Mouse (Mus musculus) adrenal gland, adult 2 months (tissue): Measurements from ENCODE around the gene Gabra3. TPM values are rescaled to one million over a fixed set of nuclear protein-coding genes. Genes with fewer than 3 reads are reported as not detected.

Experiments used
- DNase-seq: peaks from one replicate; pipeline ENCODE4 v3.0.0; 2021
- long read RNA-seq: library from polyadenylated mRNA; stranded (forward); transcript quantifications from one replicate; pipeline ENCODE4 v2.0.0, GENCODE M21; 2021
- microRNA-seq, 2 experiments: library from miRNA; unstranded; fragments of <30 nt; microRNA quantifications; one replicate each; pipeline ENCODE4 v1.2.0; 2021
- polyA plus RNA-seq: library from polyadenylated mRNA; depleted of rRNA; stranded (reverse); fragments of >200 nt; gene quantifications from 2 replicates; pipeline ENCODE4 v1.2.3, GENCODE M21; 2012; rRNA removed
- total RNA-seq, 2 experiments: library from RNA; stranded (reverse); gene quantifications; 2 replicates each; pipeline ENCODE4 v1.2.3; 2021

The Gabra3 gene
- total RNA-seq (1 to 10 TPM in 1 of 2 experiments, under 1 TPM in 1; 0.75 to 2.3 TPM), polyA plus RNA-seq (0.99 and 1.4 TPM in 2 replicates)
- long read RNA-seq: 0 reads

GRCm38 (mm10) chrX:72656230-72656898 is at the start of gene Gabra3:
TSS of gene Gabra3 (minus strand) at chrX:72656848.
- DNase-seq: no peak

- no peak for DNase-seq
These were observed 859 bp downstream of the Gabra3 start for GRCm38 (mm10) chrX:72655789-72656188.

- DNase-seq: no peak
These were observed 1.3 kb downstream of the Gabra3 start for GRCm38 (mm10) chrX:72655381-72655780.

GRCm38 (mm10) chrX:72650688-72651087 is 6.0 kb downstream of the Gabra3 start:
- DNase-seq: no peak

- no peak for DNase-seq
These were observed 12.0 kb downstream of the Gabra3 start for GRCm38 (mm10) chrX:72644691-72645090.

GRCm38 (mm10) chrX:72497284-72497683 is 159.4 kb downstream of the Gabra3 start:
- peak; percentile 3 for DNase-seq

GRCm38 (mm10) chrX:72489806-72490205 is 166.8 kb downstream of the Gabra3 start:
- DNase-seq: peak; percentile 53

GRCm38 (mm10) chrX:72386758-72387157 is 269.9 kb downstream of the Gabra3 start, which contains the start of gene Magea10:
TSS of gene Magea10 (minus strand) at chrX:72386858.
- no peak for DNase-seq

Small RNA genes within 50 kb of the gene (microRNA-seq; reads per million reads assigned to microRNA genes)
- gene Mir105 (0 reads per million in 2 experiments), gene Mir767 (0 reads per million in 2 experiments)

Other genes starting within 250 kb of the Gabra3 start
- gene Gabrq, start 168.3 kb upstream of the Gabra3 start, total RNA-seq: under 1 TPM in 1 of 2 experiments, not detected in 1; 0.35 TPM
- gene Gabrq, start 168.3 kb upstream of the Gabra3 start, polyA plus RNA-seq: 0.13 and 0.15 TPM in 2 replicates